Mouse (Mus musculus) lung, postnatal 0 days (tissue): Measurements from ENCODE around the gene Hipk2. TPM values are rescaled to one million over a fixed set of nuclear protein-coding genes. Genes with fewer than 3 reads are reported as not detected.

Source experiments
- ATAC-seq: fragments of 200-750 bp; cut with Nextera tagmentation; 2 replicates; pipeline ENCODE4 v1.8.0; 2017; ENCODE audit warnings: moderate library complexity
- DNase-seq: peaks from one replicate; pipeline ENCODE4 v3.0.0-alpha.2; 2016; ENCODE audit warnings: low spot score
- H3K27ac ChIP-seq: fragments of 300-500 bp; sonication (generic); 2 replicates; pipeline ENCODE4 v1.5.1; 2014; ENCODE audit warnings: antibody characterized with exemption, mild to moderate bottlenecking, low read length, mixed read lengths
- H3K27me3 ChIP-seq: fragments of 300-500 bp; sonication (generic); replicated peaks from 2 replicates; pipeline ENCODE4 v1.6.1; 2014; ENCODE audit warnings: low read length, mixed read lengths; ENCODE audit not compliant: insufficient read depth
- H3K36me3 ChIP-seq: fragments of 300-500 bp; sonication (generic); 2 replicates; pipeline ENCODE4 v1.6.1; 2014; ENCODE audit warnings: low read length, mixed read lengths; ENCODE audit not compliant: insufficient read depth
- H3K4me1 ChIP-seq: fragments of 300-500 bp; sonication (generic); 2 replicates; pipeline ENCODE4 v1.6.1; 2014; ENCODE audit warnings: antibody characterized with exemption, low read depth, low read length, mixed read lengths; ENCODE audit not compliant: insufficient read depth
- H3K4me2 ChIP-seq: fragments of 300-500 bp; sonication (generic); replicated peaks from 2 replicates; pipeline ENCODE4 v1.6.1; 2014; ENCODE audit warnings: low read depth, mild to moderate bottlenecking, low read length, moderate library complexity, mixed read lengths
- H3K4me3 ChIP-seq: fragments of 300-500 bp; sonication (generic); 2 replicates; pipeline ENCODE4 v1.5.1; 2014; ENCODE audit warnings: low read depth, low read length
- H3K9ac ChIP-seq: fragments of 300-500 bp; sonication (generic); replicated peaks from 2 replicates; pipeline ENCODE4 v1.6.1; 2014; ENCODE audit warnings: low read depth, mild to moderate bottlenecking
- H3K9me3 ChIP-seq: fragments of 300-500 bp; sonication (generic); 2 replicates; pipeline ENCODE4 v1.6.1; 2016; ENCODE audit warnings: low read length, mixed read lengths
- CTCF ChIP-seq: IDR thresholded peaks from 2 replicates; pipeline ENCODE4 v1.5.1; 2016; ENCODE audit warnings: antibody characterized with exemption, mild to moderate bottlenecking
- EP300 ChIP-seq: IDR thresholded peaks from 2 replicates; pipeline ENCODE4 v1.6.1; 2016; ENCODE audit warnings: antibody characterized with exemption, mild to moderate bottlenecking, control low read depth
- WGBS: fragments of 180-500 bp; shearing (Covaris S2); extraction: QIAGEN DNeasy Blood & Tissue Kit; methylation state at CpG from one replicate; pipeline ENCODE4 v1.1.7; 2014; 5-methylcytosine and 5-hydroxymethylcytosine counted together
- polyA plus RNA-seq: library from polyadenylated mRNA; unstranded; fragments of >200 nt; fragmentation: Nextera tagmentation; extraction: Ambion mirVana; gene quantifications from 2 replicates; pipeline ENCODE4 v1.2.1, GENCODE M21; 2015

Hipk2 gene
- polyA plus RNA-seq, 1 experiment from 2014 or later = 18.4 TPM

DNA sequence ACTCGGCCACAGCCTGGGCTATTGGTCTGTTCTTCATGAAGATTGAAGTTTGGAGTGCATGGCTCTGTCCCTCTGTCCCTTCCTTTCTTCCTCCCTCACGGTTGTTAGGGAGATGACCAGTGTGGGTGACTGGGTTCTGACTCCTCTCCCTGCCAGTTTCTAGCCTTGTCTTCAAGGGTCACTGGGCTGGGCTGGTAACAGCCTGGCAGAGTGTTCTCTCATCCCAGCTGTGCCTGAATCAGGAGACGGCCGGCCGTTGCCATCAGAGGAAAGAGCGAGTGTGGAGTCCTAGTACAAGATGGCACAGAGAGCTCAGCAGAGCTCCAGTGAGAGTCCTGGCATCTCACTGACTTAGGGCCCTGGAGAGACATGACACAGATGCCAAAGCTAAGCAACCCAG is 32.4 kb upstream of the Hipk2 start:
- H3K27me3 ChIP-seq = no peaks in the 10 kb centered on the region
- H3K36me3 ChIP-seq = no peaks in the 10 kb centered on the region
- H3K4me2 ChIP-seq = no peak overlapping the region
- peaks cover 3% of the 10 kb centered on the region; the same call in 1 of the 2 replicates for H3K4me1 ChIP-seq
- no peaks in the 10 kb centered on the region for H3K9me3 ChIP-seq
- no peak for TF ChIP-seq EP300
- no peak for TF ChIP-seq CTCF
- H3K9ac ChIP-seq = no peak overlapping the region
- H3K4me3 ChIP-seq = no peak overlapping the region
- WGBS = 87% methylated on average over 6 of the region's 6 CpGs
- no peak overlapping the region for H3K27ac ChIP-seq
- no peak for DNase-seq
- no peak for ATAC-seq

DNA sequence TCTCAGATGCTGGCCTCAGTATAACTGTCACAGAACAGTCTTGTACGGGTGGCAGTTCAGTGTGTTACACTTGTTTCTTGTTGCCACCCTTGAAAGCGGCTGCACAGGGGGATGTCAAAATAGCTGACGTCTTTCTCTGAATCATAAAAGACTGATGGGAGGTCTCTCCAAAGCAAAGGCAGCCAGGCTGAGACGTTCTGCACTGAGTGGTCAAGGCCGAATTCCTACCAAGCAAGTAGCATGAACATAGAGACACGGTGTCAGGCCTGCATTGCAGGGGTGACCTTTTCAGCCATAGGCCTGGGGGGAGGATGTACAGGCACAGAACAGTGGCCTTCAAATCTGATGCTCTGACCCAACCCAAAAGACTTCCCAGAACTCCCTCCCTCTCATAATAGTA is 30.0 kb upstream of the Hipk2 start:
- 82% methylated on average over 6 of the region's 6 CpGs for WGBS
- H3K27me3 ChIP-seq = no peaks in the 10 kb centered on the region

DNA sequence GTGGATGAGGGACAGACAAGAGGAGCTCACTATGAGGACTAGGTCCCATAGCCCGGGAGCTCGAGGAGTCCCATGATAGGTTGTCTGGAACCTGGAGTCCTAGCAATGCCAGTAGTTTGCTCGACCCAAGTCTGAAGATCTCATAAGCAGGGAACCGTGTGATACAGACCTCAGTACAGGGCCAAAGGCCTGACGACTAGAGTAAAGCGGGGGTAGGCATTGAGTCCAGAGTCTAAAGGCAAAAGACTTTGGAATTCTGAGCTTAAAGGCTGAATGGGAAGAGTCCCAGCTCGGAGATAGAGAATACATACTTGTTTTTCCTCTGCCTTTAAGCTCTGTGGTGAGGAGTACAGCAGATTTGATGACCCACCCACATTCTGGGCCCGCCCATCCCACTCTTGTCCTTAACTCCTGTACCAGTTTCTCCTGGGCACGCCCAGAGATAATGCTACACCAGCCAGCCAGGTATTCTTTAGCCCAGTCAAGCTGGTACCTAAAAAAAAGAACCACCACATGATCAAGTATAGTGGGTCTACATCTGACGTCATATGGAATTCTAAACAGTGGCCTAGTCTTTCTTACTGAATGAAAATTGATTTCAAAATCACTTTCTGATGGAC is 27.0 kb upstream of the Hipk2 start:
- Histone ChIP-seq H3K4me3 (no peak overlapping the region), H3K4me1 (no peaks in the 10 kb centered on the region), H3K36me3 (no peaks in the 10 kb centered on the region), H3K4me2 (no peak overlapping the region), H3K9ac (no peak overlapping the region), H3K9me3 (no peaks in the 10 kb centered on the region), H3K27me3 (no peaks in the 10 kb centered on the region), H3K27ac (no peak overlapping the region)
- DNase-seq (no peak), ATAC-seq (0 out of 2 replicates have a peak, but pooled peaks have one; percentile 44)
- TF ChIP-seq EP300 (no peak), CTCF (no peak)
- WGBS = 85% methylated on average over 10 of the region's 10 CpGs

More for the DNA sequence above, 30.0 kb upstream of the Hipk2 start:
- no peak overlapping the region for H3K4me3 ChIP-seq
- H3K9ac ChIP-seq = no peak overlapping the region
- H3K9me3 ChIP-seq = no peaks in the 10 kb centered on the region
- H3K4me2 ChIP-seq = no peak overlapping the region
- H3K36me3 ChIP-seq = no peaks in the 10 kb centered on the region
- ATAC-seq = no peak
- no peaks in the 10 kb centered on the region for H3K4me1 ChIP-seq
- DNase-seq = no peak
- no peak for TF ChIP-seq EP300
- TF ChIP-seq CTCF = no peak
- H3K27ac ChIP-seq = no peak overlapping the region

DNA sequence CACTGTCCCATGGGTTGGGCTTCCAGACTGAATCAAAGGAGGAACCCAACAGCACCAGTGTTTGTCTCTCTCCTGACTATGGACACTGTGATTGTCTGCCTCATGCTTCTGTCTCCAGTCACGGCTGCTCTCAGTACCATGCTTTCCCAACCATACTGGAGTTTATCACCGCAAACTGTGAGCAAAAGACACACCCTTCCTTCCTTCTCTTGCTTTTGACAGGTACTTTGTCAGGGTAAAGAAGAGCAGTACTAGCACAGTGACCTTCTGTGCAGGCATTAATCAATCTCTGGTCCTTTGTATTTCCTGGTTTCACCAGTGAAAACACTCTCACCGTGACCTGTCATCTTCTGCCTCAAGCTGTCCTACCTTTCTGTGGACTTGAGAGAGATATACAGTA is 25.7 kb upstream of the Hipk2 start:
- 43% methylated on average over 3 of the region's 3 CpGs for WGBS
- Histone ChIP-seq H3K36me3 (no peaks in the 10 kb centered on the region), H3K9ac (no peak overlapping the region), H3K4me3 (no peak overlapping the region), H3K4me2 (no peak overlapping the region), H3K9me3 (no peaks in the 10 kb centered on the region), H3K4me1 (no peaks in the 10 kb centered on the region), H3K27ac (no peak overlapping the region), H3K27me3 (no peaks in the 10 kb centered on the region)
- no peak for ATAC-seq
- no peak for TF ChIP-seq EP300
- no peak for TF ChIP-seq CTCF
- DNase-seq = no peak

DNA sequence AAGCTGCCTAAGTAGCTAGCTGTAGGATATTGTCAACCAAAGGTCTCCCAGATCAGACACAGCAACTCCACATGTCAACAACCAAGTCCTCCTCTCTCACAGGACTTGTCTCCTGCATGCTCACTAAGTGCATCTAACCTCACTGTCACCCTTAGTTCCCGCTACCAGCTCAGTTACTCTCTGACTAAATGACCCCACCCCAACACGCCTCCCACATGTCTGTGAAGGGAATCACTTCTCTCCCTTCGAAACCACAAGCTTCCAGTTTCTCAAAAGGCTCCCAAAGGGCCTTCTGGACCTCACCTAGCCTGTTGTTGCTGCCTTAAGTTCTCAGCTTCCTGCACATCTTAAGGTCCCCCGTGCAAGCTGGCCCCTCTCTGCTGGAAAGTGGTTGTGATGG is 25.2 kb upstream of the Hipk2 start:
- Histone ChIP-seq H3K9me3 (no peaks in the 10 kb centered on the region), H3K9ac (no peak overlapping the region), H3K36me3 (no peaks in the 10 kb centered on the region), H3K4me2 (no peak overlapping the region; the same call in 1 of the 2 replicates), H3K4me1 (no peaks in the 10 kb centered on the region), H3K4me3 (no peak overlapping the region), H3K27me3 (no peaks in the 10 kb centered on the region), H3K27ac (no peak overlapping the region)
- no peak for TF ChIP-seq CTCF
- TF ChIP-seq EP300 = no peak
- WGBS = 86% methylated on average over 4 of the region's 4 CpGs
- no peak for ATAC-seq
- DNase-seq = peak; percentile 43

DNA sequence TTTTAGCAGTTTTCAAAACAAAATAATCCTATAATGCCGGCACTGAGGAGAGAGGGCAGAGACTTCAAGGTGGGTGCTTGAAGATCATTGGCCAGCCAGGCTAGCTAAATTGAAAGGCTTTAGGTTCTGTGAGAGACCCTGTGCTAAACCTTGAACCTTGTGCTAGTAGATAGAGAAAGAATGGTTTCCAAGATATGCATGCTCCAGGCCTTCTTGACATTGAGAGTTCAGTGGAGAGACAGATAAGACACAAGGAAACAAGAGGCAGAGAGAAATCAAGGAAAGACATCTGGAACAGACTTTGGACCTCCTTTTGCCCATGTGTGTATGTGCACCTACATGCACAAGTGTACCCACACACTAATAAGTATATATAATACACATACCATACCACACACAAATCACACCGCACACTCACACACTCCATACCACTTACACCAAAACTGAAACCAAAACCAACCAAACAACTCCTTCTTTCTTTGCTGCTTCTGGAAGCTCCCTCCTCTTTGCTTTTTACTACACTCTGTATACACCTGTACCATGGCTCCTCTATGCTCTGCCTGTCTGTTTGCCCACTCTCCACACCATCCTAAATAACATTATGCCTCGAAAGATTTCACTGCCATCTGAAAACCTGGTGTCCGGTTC is 24.6 kb upstream of the Hipk2 start:
- Histone ChIP-seq H3K27me3 (no peaks in the 10 kb centered on the region), H3K4me2 (no peak overlapping the region; the same call in 1 of the 2 replicates), H3K27ac (no peak overlapping the region), H3K9ac (no peak overlapping the region), H3K4me3 (no peak overlapping the region), H3K9me3 (no peaks in the 10 kb centered on the region), H3K4me1 (no peaks in the 10 kb centered on the region), H3K36me3 (no peaks in the 10 kb centered on the region)
- WGBS = 66% methylated on average over 4 of the region's 4 CpGs
- 0 out of 2 replicates have a peak, but pooled peaks have one; percentile 23 for ATAC-seq
- TF ChIP-seq CTCF (no peak), EP300 (no peak)
- no peak for DNase-seq
